Mouse (Mus musculus): Measurements from ENCODE around the gene Poc1b. TPM values are rescaled to one million over a fixed set of nuclear protein-coding genes. Genes with fewer than 3 reads are reported as not detected.
A peak's percentile ranks its signal among the peaks of the same experiment; 100 is the strongest.

Poc1b gene
- polyA plus RNA-seq, 2 experiments: 5.6 to 5.9 TPM

DNA sequence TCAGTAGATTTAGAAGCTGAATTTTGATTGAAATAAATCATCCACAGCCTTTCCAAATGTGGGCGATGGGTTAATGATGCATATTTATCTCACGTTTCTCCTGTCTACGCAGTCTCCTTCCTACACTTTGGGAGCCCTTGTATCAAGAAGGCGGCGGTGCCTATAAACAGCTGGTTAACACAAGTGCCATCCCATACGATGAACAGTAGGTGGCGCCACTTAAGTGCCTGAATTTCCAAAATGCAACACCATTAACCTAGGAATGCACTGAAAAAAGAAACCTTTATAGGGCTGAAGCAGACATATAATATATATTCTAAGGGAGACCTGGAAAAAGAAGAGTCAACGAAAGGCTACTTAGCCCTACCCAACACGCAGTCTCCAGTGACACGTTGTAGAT lies 9.5 kb upstream of the Poc1b start:
- H3K9ac ChIP-seq (replicated peaks): no peak overlapping the region
- no peak overlapping the region for H3K4me2 ChIP-seq (ENCODE audit: low read depth)
- DNase-seq (ENCODE audit: low read depth in 3 of 3, low spot score in 3 of 3) (peak in 2 of 3 experiments; percentile 22 to 30), ATAC-seq (ENCODE audit: insufficient read depth) (no peak; the same call in 1 of the 2 replicates)
- WGBS (ENCODE audit: insufficient replicate concordance): 50% methylated on average over 10 of the region's 10 CpGs
- H3K27me3 ChIP-seq (ENCODE audit: control insufficient read depth, insufficient read depth, low read length): no peaks in the 10 kb centered on the region
- no peaks in the 10 kb centered on the region for H3K4me1 ChIP-seq (replicated peaks; ENCODE audit: control insufficient read depth in 2 of 2, insufficient read depth in 2 of 2, low read length in 1 of 2)
- no peak overlapping the region for H3K27ac ChIP-seq
- H3K9me3 ChIP-seq (ENCODE audit: control insufficient read depth, low read length): no peaks in the 10 kb centered on the region
- H3K36me3 ChIP-seq (replicated peaks; ENCODE audit: control insufficient read depth, insufficient read depth, low read depth): no peaks in the 10 kb centered on the region
- no peak overlapping the region for H3K4me3 ChIP-seq (ENCODE audit: insufficient read depth in 1 of 2, low read depth in 2 of 2, low read length in 2 of 2)
- TF ChIP-seq EP300 (IDR thresholded peaks at IDR 0.05; ENCODE audit: low read depth) (no peak), CTCF (IDR thresholded peaks at IDR 0.05; ENCODE audit: low read depth) (peak; percentile 76)

DNA sequence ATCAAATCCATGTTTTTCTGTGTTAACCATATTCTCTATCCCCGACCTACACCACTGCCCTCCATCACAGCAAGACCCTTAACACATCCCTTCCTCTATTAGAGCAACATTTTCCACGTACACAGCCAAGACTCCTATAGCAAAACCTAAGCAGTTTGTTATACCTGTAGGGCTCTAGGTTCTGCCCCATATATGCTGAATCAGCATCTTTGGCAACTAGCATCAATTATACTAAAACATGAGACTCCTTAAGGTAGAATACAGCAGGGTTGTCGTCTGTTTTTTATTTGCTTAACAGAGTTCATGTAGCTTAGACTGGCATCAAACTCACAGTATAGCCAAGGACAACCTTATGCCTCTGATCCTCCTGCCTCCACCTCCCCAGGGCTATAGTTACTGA lies 1.3 kb upstream of the Poc1b start:
- 64% methylated on average over 3 of the region's 3 CpGs for WGBS (ENCODE audit: insufficient replicate concordance)
- TF ChIP-seq EP300 (IDR thresholded peaks at IDR 0.05; ENCODE audit: low read depth) (no peak), CTCF (IDR thresholded peaks at IDR 0.05; ENCODE audit: low read depth) (no peak)
- DNase-seq (ENCODE audit: low read depth in 3 of 3, low spot score in 3 of 3) (no peak), ATAC-seq (ENCODE audit: insufficient read depth) (no peak)
- Histone ChIP-seq H3K36me3 (replicated peaks; ENCODE audit: control insufficient read depth, insufficient read depth, low read depth) (no peaks in the 10 kb centered on the region; the same call in 1 of the 2 replicates), H3K4me1 (replicated peaks; ENCODE audit: control insufficient read depth in 2 of 2, insufficient read depth in 2 of 2, low read length in 1 of 2) (peaks cover 0 to 5% of the 10 kb centered on the region in 2 experiments; a peak in 2 of 4 replicates), H3K4me2 (ENCODE audit: low read depth) (peak overlapping the region; percentile 96), H3K27me3 (ENCODE audit: control insufficient read depth, insufficient read depth, low read length) (no peaks in the 10 kb centered on the region), H3K27ac (no peak overlapping the region), H3K9ac (replicated peaks) (no peak overlapping the region), H3K4me3 (ENCODE audit: insufficient read depth in 1 of 2, low read depth in 2 of 2, low read length in 2 of 2) (peak overlapping the region in 1 of 2 experiments; percentile 98; a peak in 1 of 4 replicates), H3K9me3 (ENCODE audit: control insufficient read depth, low read length) (no peaks in the 10 kb centered on the region)

GRCm38 (mm10) chr10:99106311-99106702 lies 529 bp upstream of the Poc1b start:
- peak overlapping the region; percentile 96 for H3K4me2 ChIP-seq (ENCODE audit: low read depth)
- no peak overlapping the region for H3K27ac ChIP-seq
- H3K9me3 ChIP-seq (ENCODE audit: control insufficient read depth, low read length): no peaks in the 10 kb centered on the region
- TF ChIP-seq EP300 (IDR thresholded peaks at IDR 0.05; ENCODE audit: low read depth) (no peak), CTCF (IDR thresholded peaks at IDR 0.05; ENCODE audit: low read depth) (no peak)
- no peaks in the 10 kb centered on the region for H3K27me3 ChIP-seq (ENCODE audit: control insufficient read depth, insufficient read depth, low read length)
- 35% methylated on average over 8 of the region's 8 CpGs for WGBS (ENCODE audit: insufficient replicate concordance)
- H3K4me1 ChIP-seq (replicated peaks; ENCODE audit: control insufficient read depth in 2 of 2, insufficient read depth in 2 of 2, low read length in 1 of 2): peaks cover 0 to 5% of the 10 kb centered on the region in 2 experiments; a peak in 2 of 4 replicates
- DNase-seq (ENCODE audit: low read depth in 3 of 3, low spot score in 3 of 3) (no peak), ATAC-seq (ENCODE audit: insufficient read depth) (no peak)
- H3K9ac ChIP-seq (replicated peaks): peak overlapping the region; percentile 80
- H3K4me3 ChIP-seq (ENCODE audit: insufficient read depth in 1 of 2, low read depth in 2 of 2, low read length in 2 of 2): peak overlapping the region; percentile 97 to 98
- no peaks in the 10 kb centered on the region; the same call in 1 of the 2 replicates for H3K36me3 ChIP-seq (replicated peaks; ENCODE audit: control insufficient read depth, insufficient read depth, low read depth)

- Histone ChIP-seq H3K36me3 (replicated peaks; ENCODE audit: control insufficient read depth, insufficient read depth, low read depth) (no peaks in the 10 kb centered on the region; the same call in 1 of the 2 replicates), H3K4me3 (ENCODE audit: insufficient read depth in 1 of 2, low read depth in 2 of 2, low read length in 2 of 2) (peak within 1 kb of the TSS; percentile 97 to 98), H3K9me3 (ENCODE audit: control insufficient read depth, low read length) (no peaks in the 10 kb centered on the region), H3K4me1 (replicated peaks; ENCODE audit: control insufficient read depth in 2 of 2, insufficient read depth in 2 of 2, low read length in 1 of 2) (peaks cover 0 to 5% of the 10 kb centered on the region in 2 experiments; a peak in 2 of 4 replicates), H3K9ac (replicated peaks) (peak within 1 kb of the TSS; percentile 80), H3K27ac (peak within 1 kb of the TSS; percentile 52), H3K4me2 (ENCODE audit: low read depth) (peak within 1 kb of the TSS; percentile 96), H3K27me3 (ENCODE audit: control insufficient read depth, insufficient read depth, low read length) (no peaks in the 10 kb centered on the region)
- ATAC-seq (ENCODE audit: insufficient read depth): peak; percentile 79
- DNase-seq (ENCODE audit: low read depth in 3 of 3, low spot score in 3 of 3): peak; percentile 73 to 80 (median 75)
- under 1% methylated on average over 22 of the region's 22 CpGs for WGBS (ENCODE audit: insufficient replicate concordance)
- TF ChIP-seq EP300 (IDR thresholded peaks at IDR 0.05; ENCODE audit: low read depth) (no peak), CTCF (IDR thresholded peaks at IDR 0.05; ENCODE audit: low read depth) (peak; percentile 90)
These were observed 1.1 kb downstream of the Poc1b start, which contains the start of gene Galnt4 for GRCm38 (mm10) chr10:99107964-99108363. TSS of gene Galnt4 (plus strand) at chr10:99108159.

DNA sequence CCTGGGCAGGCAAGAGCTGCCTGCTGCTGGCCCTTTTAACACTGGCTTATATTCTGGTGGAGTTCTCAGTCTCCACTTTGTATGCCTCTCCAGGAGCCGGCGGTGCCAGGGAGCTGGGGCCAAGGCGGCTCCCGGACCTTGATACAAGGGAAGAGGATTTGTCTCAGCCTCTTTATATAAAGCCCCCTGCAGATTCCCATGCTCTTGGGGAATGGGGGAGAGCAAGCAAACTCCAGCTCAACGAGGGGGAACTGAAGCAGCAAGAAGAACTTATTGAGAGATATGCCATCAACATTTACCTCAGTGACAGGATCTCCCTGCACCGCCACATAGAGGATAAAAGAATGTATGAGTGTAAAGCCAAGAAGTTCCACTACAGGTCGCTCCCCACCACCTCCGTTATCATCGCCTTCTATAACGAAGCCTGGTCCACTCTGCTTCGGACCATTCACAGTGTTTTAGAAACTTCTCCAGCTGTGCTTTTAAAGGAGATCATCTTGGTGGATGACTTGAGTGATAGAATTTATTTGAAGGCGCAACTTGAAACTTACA lies 1.7 kb downstream of the Poc1b start:
- Histone ChIP-seq H3K27me3 (ENCODE audit: control insufficient read depth, insufficient read depth, low read length) (no peaks in the 10 kb centered on the region), H3K4me2 (ENCODE audit: low read depth) (peak overlapping the region; percentile 96), H3K36me3 (replicated peaks; ENCODE audit: control insufficient read depth, insufficient read depth, low read depth) (no peaks in the 10 kb centered on the region; the same call in 1 of the 2 replicates), H3K4me3 (ENCODE audit: insufficient read depth in 1 of 2, low read depth in 2 of 2, low read length in 2 of 2) (peak overlapping the region; percentile 97 to 98), H3K9me3 (ENCODE audit: control insufficient read depth, low read length) (no peaks in the 10 kb centered on the region), H3K9ac (replicated peaks) (peak overlapping the region; percentile 80), H3K4me1 (replicated peaks; ENCODE audit: control insufficient read depth in 2 of 2, insufficient read depth in 2 of 2, low read length in 1 of 2) (peaks cover 0 to 5% of the 10 kb centered on the region in 2 experiments; a peak in 2 of 4 replicates), H3K27ac (no peak overlapping the region)
- DNase-seq (ENCODE audit: low read depth in 3 of 3, low spot score in 3 of 3) (no peak), ATAC-seq (ENCODE audit: insufficient read depth) (no peak)
- whole genome bisulfite sequencing (ENCODE audit: insufficient replicate concordance): 46% methylated on average over 12 of the region's 12 CpGs
- TF ChIP-seq EP300 (IDR thresholded peaks at IDR 0.05; ENCODE audit: low read depth) (no peak), CTCF (IDR thresholded peaks at IDR 0.05; ENCODE audit: low read depth) (no peak)
